Mouse (Mus musculus): ENCODE data around the gene Polg2.
"Not testable (repeated sequence)": the region's sequence is repeated elsewhere in the genome, so short reads cannot be mapped to it uniquely, and the experiment has no call there.

Polg2 gene

DNA sequence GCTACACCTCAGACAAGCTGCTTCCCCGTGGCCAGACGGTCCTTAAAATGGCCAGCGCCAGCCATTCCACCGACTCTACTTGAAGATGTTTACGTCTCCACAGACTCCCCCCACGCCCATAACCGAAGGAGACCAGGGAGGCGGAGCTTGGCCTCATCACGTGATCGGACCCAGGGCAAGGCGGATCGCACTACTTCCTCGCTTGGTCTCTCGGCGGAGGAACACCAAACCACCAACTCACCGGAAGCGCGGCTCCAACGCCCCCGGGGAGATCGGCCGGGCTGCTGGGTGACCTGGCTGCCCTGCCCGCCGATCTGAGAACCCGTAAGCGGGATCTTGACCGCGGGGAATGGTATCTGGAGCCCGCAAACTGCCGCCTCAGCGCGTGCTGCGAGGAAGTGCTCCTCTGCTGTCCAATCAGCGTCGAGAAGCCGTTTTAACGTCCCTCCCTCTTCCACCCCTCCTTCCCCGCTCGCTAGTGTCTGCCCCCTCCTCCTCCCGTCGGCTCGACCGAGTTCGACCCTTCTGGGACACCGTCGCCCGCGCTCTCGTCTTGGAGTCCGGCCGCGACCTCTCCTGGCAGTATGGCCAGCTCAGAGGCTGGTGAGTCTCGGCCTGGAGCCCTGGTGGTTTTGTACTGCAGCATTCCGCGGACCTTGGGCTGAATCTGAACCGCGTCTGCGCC lies 9.6 kb upstream of the Polg2 start, which contains the start of the genes Ddx5 and Cep95:
Gene Ddx5, minus strand, starts transcription at position 411 of the 685 bp plus-strand sequence.
Gene Cep95, plus strand, starts transcription at position 478 of the 685 bp plus-strand sequence.
- peak; percentile 98 for DNase-seq

DNA sequence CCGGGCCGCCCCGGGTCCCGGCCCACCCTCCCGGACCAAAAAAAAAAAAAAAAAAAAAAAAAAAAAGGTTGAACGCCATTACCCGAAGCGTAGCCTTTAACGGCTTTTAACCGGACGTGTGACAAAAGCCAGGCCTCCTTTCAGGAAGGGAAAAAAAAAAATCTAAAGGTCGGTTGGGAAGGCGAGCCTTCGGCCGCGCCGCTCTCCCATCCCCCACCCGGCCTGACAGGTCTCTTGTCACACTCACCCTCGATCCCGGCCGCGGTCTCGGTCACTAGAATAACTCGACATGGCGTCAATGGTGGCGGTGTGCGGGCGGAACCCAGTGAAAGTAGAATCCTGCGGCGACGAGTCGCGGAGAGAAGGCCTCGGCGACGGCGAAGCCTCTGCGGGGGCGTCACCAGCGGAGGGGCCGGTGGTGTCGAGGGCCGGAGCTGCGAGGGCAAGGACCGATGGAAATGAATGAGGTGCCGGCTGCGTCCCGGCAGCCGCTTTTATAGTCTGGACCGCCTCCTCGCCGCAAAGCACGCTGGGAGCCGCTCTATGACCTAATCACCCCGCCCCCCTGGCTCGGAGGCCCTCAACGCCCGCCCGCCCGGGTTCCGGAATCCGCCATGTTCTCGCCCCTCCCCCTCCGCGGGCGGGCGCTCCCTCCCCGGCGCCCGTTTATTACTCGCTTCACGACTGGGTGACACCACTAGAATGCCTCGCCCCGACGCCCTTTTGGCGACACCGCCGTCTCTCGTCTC lies 8.9 kb upstream of the Polg2 start:
- DNase-seq = peak; percentile 97

DNA sequence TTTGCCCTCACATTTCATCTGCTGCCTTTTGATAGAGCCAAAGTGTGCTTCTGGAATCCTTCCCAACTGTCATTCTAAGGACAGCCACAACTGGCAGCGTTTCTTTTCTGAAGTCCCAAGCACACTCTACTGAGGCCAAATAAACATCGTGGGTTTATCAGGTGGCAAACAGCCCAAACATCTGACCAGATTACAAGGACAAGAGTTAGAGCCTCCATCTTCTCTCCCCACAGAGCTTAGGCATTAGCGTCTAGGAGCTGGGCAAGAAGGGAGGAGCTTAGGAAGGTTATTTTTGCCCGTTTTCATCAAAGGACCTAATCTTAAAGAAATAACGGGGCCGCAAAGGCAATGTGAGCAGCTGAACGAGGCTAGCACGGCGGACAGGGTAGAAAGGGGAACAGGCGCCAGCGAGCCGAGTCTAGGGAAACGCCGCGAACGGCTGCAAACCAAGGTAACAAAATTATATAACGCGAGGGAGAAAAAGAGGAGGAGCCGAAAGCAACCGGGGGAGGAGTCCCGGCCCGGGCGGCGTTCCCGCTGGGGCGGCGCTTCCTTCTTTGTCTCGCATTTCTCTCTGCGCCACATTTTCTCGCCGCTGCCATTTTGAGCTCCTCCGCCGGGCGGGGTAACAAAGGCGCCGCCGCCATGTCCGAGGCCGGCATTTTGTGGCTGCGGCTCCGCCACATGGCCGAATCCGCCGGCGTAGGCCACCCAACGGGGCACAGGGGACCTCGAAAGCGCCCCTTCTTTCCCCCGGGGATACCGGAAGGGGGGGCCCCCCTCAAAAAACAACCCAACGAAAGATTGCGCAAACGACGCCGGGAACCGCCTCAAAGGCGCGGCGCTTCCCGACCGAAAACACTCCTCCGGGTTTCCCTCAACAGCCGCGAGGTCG lies 8.0 kb upstream of the Polg2 start:
- DNase-seq = peak; percentile 90 to 93

DNA sequence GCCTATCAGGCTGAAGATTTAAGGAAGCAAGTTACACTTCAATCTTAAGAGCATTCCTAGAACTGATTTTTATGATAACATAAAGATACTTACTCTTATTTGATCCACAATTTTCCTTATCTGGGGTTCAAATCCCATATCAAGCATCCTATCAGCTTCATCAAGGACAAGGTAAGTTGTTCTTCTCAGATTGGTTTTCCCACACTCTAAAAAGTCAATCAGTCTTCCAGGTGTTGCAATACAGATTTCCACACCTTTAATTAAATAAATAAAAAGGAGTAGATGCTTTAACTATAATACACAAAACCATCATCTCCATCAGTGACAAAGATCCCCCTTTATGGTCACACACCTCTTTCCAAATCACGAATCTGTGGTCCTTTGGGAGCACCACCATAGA lies 5.7 kb upstream of the Polg2 start:
- no peak for DNase-seq

DNA sequence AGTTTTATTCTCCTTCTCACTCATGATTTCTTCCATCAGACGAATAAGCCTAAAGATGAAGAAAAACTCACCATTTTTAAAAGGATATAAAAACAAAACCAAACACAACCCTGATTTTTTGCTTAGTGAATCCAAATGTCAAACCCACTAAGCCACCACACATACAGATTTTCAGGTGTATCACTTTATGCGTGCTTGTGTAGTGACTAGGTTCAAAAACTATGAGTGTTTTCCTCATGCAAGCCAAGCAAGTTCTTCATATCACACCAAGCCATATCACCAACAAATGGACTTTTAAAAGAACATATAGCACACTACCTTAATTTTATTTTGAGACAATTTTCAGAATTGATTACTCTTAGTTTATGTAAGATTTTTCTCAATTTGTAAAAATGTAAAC lies 5.1 kb upstream of the Polg2 start:
- DNase-seq = no peak

DNA sequence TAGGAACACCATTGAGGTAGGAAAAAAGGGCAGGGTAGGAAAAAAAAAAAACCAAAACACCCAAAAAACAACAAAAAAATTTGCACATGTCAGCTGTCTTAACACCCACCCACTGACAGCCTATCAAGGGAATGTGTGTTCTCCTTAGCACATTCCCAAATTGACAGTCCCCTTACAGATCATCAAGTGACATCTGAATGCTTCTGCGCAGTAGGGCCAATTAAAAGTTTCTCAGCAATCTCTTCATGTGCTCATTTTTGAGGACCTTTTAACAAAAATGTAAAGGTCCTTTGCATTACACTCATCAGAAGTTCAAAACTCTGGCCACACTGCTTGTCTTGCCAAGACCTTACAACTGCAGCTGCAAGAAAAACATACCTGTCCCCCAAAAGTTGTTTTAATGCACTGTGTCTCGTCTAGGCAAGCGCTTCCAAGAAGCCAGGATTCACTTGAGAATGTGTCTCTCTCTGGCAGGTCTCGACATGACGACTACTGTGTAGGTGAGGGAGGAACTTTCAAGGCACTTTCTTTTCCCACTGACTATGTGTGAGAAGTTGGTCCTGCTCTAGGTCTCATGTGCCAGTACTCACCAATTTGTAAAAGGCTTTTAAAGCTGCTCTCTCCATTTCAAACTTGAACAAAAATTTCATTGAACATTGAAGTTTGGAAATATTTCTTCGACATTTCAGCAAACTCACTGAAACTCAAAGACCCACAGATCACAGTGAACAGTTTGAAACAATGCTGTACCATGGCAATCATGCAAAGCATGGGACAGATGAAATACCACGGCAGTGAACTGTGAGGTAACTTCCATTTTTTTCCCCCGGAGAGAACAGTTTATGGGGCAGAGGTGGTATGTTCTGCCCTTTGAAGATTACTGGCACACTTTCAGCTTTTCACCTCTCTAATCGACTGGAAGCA lies 3.8 kb upstream of the Polg2 start:
- no peak for DNase-seq

DNA sequence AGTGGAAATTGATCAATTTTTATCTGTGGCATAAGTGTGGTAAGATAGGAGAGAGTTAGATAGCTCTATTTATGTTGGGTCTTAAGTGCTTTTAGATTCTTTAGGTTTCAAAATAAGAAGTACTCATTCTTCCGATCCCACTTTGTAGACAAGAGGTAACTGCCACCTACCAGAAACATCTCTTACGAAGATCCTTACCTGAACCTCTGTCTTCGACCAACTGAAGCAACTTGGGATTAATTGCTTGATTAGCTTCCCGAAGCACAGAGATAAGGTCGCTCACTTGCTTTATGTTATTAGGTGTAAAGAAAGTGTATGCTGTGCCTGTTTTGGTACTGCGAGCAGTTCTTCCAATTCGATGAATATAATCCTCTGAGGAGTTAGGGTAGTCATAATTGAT lies 2.9 kb upstream of the Polg2 start:
- DNase-seq = not testable (repeated sequence)

DNA sequence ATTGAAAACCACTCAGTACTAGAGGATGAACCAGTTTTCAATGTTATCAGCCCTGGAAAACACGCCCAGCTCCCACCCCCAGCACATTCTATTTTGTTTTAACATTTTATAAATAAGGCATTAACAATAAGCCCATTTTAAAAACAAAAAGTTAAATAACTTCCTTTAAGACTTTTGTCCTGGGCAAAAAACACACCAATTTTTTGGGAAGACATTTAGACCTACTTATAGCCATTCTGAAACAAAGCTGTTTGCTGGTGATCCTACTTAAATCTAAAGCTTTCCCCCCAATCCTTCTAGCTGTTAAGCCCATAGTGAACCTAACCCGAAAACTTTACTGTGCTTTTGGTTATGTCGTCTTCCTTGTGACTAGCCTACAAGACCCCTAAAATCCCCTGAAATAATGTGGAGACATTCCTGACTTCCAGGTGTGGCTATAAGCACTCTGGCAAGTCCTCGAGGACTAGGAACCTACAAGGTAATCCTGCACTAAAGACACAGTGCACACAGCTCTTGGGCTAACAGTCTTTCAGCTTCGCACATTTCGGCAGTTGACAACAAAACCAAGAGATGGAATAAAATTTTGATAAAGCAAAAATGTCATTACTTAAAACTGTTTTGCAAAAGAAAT lies 1.4 kb upstream of the Polg2 start:
- DNase-seq = no peak

DNA sequence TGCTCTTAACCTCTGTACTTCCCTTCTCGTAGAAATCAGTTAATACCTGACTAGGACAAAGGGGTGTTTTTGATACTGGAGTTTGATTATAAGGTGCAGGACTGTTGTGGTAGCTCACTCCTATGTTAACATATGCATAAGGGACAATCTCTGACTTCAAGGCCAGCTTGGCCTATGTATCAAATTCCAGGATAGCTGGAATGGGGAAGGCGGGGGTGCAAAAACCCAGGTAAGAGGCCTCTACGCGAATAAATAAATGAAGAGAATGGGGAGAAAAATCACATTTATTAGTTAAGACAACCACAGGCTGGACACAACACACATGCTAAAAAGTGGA lies 720 bp upstream of the Polg2 start:
- DNase-seq = no peak

DNA sequence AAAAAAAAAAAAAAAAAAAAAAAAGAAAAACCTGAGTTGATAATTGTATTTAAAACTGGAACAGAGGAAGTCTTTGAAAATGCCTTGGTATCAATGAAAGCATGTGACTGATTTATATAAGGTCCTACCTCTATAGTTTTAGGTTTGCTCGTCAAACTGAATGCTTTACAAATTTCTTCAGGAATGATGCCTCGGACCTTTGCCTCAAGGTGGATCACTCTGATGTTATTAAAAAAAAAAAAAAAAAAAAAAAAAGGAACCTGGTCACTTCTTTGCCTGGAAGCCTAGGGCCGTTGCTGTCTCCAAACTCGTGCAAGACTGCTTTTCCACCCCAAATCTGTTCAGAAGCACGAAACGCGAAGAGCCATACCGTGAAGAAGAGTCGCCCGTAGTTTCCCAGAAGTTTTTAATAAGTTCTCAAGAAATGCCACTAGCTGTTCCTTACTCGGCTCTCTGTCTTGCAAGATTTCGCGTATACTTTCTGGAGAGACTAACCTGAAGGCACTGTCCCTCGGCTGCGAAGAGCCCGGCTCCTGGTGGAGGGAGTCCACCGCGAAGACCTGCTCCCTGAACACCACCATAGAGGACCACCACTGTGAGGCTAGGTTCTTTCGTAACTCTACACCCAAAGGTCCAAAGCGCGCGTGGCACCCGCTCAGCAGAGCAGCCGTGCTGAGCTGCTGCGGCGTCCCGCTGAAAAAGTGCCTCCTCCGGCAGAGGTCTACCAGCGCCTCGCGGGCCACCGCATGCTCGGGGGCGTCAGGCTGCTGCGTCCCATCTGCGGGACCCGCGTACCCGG lies 549 bp downstream of the Polg2 start:
- no peak for DNase-seq

DNA sequence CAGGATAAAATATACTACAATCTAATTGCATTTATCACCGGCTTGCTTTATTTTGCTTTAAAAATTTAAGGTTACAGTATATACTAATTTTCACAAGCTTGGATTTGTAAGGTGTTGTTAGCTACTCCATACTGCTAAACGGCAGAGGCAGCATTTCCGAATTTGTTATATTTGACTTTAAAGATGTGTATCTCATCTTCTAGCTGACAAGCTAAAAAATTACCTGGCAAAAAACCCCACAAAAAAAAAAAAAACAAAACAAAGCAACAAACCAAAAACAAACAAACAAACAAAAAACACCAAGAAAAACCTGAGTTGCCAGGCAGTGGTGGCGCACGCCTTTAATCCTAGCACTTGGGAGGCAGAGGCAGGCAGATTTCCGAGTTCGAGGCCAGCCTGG lies 1.2 kb downstream of the Polg2 start:
- DNase-seq = no peak

DNA sequence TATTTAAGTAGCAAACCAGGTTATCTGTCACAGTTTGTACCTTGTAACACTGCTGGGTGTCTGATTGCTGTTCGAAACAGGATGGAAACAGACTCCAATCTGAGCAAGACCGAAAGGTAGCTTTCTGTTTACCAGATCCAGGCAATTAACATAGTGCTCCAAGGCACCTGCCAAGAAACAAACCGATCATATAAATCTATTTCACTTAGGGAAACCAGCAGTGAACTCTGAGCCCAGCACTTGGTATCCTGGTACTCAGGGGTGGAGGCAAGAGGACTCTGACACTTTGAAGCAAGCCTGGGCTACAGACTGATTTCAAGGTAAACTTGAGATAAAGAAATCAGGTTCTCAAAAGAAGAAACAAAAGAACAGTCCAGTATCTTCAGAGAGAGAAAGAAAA lies 1.9 kb downstream of the Polg2 start:
- DNase-seq = no peak

DNA sequence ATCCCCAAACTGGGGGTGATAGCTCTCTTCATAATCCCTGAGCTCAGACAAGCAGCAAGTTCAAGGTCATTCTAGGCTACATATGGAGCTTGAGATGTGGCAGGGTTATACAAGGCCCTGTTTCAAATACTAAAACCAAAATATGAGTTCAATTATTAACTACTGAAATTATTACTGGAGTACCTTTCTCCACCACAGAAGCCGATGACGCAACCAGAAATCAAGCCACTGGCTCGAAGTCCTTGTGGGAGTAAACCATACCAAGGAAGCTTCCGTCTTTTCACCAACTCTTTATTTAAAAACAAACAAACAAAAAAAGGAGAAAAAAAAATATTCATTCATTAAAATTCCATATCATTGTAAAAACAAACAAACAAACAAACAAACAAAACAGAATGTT lies 2.4 kb downstream of the Polg2 start:
- DNase-seq = peak in 1 of 2 experiments; percentile 62

DNA sequence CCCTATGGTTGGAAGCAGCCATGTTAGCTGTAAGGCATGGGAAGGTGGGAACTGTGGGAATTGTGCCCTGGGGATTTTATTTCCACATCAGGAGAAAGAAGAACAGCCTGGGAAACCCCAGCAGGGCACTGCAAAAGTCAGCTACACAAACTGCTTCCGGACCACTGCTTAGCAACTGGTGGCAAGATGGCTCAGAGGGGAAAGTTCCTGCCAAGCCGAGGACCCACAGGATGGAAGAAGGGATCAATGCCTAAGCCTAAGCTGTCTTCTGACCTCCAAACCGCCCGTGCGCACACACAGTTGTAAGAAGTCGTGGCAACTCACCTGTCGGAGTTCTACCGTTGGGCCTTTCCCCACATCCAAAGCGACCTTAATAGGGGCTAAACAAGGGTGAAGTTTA lies 6.3 kb downstream of the Polg2 start:
- no peak for DNase-seq

DNA sequence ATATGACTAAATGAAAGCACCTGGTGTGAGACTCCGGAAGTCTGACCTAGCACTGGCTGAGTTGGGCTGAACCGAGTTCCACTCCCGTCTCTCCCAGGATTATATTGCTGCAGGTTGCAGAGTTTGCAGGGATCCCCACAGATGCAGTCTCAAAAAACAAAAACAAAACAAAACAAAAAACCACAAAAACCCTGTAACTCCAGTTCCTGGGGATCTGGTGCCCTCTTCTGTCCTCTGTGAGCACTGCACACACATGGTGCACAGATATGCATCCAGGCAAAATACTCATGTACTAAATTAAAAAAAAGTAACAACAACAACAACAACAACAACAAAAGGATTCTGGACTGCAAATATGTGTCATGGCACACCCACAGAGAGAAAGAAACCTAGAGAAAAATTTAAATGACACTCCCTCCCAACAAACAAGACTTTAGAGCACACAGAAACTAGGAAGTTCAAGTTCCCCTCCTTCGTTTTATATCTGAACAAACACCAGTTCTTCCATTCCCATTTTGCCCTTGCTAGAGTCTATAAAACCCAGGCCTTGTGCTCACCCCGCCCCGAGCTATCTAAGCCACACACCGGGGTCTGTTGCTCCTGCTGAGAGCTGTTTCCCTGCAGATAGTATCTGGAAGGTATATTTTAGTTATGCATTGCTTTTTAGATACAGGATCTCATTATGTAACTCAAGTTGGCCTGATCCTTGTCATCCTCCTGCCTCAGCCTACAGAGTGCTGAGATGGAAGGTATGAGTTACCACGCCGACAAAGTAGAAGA lies 9.0 kb downstream of the Polg2 start:
- no peak for DNase-seq

DNA sequence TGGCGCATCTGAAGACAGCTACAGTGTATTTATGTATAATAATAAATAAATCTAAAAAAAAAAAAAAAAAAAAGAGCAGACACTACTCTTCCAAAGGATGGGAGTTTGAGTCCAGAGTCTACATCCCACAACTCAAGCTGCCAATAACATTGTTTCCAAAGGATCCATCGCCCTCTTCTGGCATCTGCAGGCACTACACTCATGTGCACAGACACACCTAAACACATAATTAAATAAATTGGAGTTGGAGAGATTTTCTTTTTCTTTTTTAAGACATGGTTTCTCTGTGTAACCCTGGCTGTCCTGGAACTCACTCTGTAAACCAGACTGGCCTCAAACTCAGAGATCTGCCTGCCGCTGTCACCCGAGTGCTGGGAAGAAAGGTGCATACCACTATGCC lies 11.8 kb downstream of the Polg2 start:
- DNase-seq = no peak

DNA sequence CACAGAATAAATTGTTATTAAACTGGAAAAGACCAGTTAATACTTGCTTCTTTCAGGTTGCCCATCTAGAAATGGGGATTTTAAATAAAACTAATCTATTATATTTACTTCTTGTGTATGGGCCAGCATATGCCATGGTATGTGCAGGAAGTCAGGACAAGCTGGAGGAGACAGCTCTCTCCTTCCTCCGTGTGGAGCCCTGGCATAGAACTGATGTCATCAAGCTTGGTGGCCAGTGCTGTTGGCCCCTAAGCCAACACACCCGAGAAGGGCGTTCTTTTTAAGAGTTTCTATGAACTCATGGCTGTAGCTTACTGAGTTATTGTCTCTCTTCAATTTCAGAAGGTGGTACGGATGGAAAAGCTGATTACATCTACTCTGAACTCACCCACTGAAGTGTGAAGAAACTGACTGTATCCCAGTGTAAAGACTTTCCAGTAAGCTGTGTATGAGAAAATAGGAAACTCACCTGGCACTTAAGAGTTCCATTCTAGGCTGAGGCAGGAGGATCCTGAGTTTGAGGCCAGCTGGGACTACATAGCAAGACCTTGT lies 12.7 kb downstream of the Polg2 start:
- no peak for DNase-seq

DNA sequence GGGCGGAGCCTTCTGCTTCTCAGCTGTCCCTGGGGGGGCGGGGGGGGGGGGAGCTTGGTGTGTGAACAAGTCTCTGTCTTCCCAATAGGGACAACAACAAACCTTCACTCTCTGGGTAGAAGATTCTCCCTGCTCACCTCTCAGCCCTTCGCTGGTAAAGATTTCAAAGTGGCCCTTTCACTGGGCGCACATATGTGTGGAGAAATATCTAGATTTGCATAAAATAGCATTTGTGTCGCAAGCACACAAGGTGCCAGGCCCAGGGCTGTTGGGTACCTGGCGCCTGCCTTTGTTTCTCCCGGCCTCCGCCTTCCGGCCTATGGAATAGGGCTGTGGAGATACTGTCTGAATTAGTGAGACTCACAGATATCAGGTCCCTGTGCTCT lies 16.5 kb downstream of the Polg2 start:
- DNase-seq = no peak

DNA sequence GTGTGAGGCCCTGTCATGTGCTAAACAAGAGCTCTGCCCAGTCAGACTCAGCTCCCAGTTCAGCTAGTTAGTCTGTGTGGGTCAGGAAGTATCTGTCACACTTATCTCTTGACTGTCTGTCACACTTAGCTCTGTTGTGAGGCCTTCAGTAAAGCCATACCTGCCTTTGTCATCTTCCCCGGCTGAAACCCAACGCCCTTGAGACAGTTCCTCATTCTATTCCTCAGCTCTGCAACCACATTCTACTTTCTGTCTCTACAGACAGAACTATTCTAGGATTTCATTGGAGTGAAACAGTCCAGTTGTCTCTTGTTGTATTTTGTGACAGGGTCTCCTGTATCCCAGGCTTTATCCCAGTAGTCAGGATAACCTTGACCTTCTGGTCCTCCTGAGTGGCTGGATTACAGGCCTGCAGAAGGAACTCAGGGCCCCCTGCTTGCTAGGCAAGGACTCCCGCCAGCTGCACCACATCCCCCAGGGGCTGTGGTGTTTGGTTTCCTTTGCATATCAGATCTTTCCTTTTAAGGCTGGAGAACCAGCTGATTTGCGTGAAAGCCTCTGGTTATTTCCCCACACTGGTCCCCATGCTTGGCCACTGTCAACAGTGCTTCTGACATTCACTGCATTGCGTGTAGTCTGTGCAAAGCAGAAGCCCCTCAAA lies 17.1 kb downstream of the Polg2 start:
- peak in 1 of 2 experiments; percentile 45 for DNase-seq
